ENCODE assay signal across 8 mouse cellular contexts in the genomic region with DNA sequence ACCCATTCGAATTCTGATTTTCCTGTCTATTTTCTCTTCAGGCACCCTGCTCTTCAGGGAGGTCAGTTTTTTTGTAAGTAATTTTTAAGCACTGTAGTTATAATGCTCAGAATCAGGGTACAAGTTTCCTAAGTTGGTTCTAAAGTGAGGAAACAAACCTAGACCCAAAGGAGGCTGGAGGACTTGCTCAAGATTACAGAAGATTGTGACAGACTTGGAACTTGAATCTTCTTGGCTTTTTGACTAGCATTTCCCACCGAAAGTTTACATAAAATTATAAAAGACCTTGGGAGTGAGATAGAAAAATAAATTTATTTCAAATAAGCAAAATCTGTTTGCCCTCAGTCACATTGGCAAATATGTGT. TPM values are rescaled to one million over a fixed set of nuclear protein-coding genes. Genes with fewer than 3 reads are reported as not detected.
DNase-seq lines count a peak whose midpoint lies in the region; ATAC-seq and TF ChIP-seq lines count a peak whose summit lies in the region.

No protein-coding gene starts in this region.

- 30% methylated on average over 2 of the region's 2 CpGs for WGBS in heart, embryonic 16.5 days
- WGBS in intestine, postnatal 0 days, result 26% methylated on average over 2 of the region's 2 CpGs
- WGBS in midbrain, embryonic 15.5 days, result 37% methylated on average over 2 of the region's 2 CpGs

- DNase-seq in heart, postnatal 36 days, result no peak
- DNase-seq in layer of hippocampus, postnatal 25 days (ENCODE audit: extremely low spot score in 1 of 2, low spot score in 1 of 2), result no peak
- no peak for DNase-seq in left cerebral cortex, adult 11 months (ENCODE audit: low spot score)
- no peak for DNase-seq in frontal cortex, postnatal 10 days (ENCODE audit: low spot score in 2 of 2)

- peaks cover 3% of the 10 kb centered on the region for H3K36me3 ChIP-seq in heart, embryonic 16.5 days (ENCODE audit: control insufficient read depth, insufficient read depth)
- no peaks in the 10 kb centered on the region for H3K36me3 ChIP-seq in intestine, postnatal 0 days (ENCODE audit: control insufficient read depth, insufficient read depth)
- no peaks in the 10 kb centered on the region for H3K36me3 ChIP-seq in midbrain, embryonic 15.5 days (replicated peaks)

- H3K4me3 ChIP-seq in heart, embryonic 16.5 days (ENCODE audit: low read length), result peak overlapping the region; percentile 90
- peak overlapping the region; percentile 56 for H3K4me3 ChIP-seq in cortical plate, adult 2 months (ENCODE audit: insufficient read depth, low read length)
- peak overlapping the region; percentile 88 for H3K4me3 ChIP-seq in intestine, postnatal 0 days (ENCODE audit: low read depth, low read length)
- H3K4me3 ChIP-seq in midbrain, embryonic 15.5 days, result peak overlapping the region; percentile 84

- TF ChIP-seq POLR2A in cortical plate, adult 2 months (IDR thresholded peaks at IDR 0.05; ENCODE audit: extremely low read depth, insufficient read depth, low read length), result no peak

- ATAC-seq in heart, embryonic 16.5 days (replicated peaks; ENCODE audit: extremely low read depth, insufficient read depth, low FRiP score), result no peak
- no peak for ATAC-seq in intestine, postnatal 0 days
- ATAC-seq in midbrain, embryonic 15.5 days (replicated peaks), result no peak

- intact Hi-C loops in heart, postnatal 36 days (cut with DNase I), result loop anchor here (2.0 kb wide), 1 partner anchor 115 kb away; a partner anchor contains a TSS

- TF ChIP-seq CTCF in cortical plate, adult 2 months (IDR thresholded peaks at IDR 0.05; ENCODE audit: extremely low read depth, insufficient read depth, low read length), result no peak
- TF ChIP-seq CTCF in intestine, postnatal 0 days (IDR thresholded peaks at IDR 0.05; ENCODE audit: low read depth), result no peak

- H3K4me2 ChIP-seq in heart, embryonic 16.5 days (ENCODE audit: low read depth, low read length), result peak overlapping the region; percentile 69
- peak overlapping the region; percentile 82 for H3K4me2 ChIP-seq in intestine, postnatal 0 days (replicated peaks; ENCODE audit: low read depth)
- H3K4me2 ChIP-seq in midbrain, embryonic 15.5 days, result peak overlapping the region; percentile 58

- no peak overlapping the region; the same call in 1 of the 2 replicates for H3K27ac ChIP-seq in heart, embryonic 16.5 days (ENCODE audit: low read length)
- no peak overlapping the region for H3K27ac ChIP-seq in cortical plate, adult 2 months (ENCODE audit: insufficient read depth, low read length)
- peak overlapping the region; percentile 80; the same call in 1 of the 2 replicates for H3K27ac ChIP-seq in intestine, postnatal 0 days (ENCODE audit: low read depth, low read length)
- H3K27ac ChIP-seq in midbrain, embryonic 15.5 days, result no peak overlapping the region; the same call in 1 of the 2 replicates

- H3K27me3 ChIP-seq in heart, embryonic 16.5 days (ENCODE audit: control insufficient read depth, insufficient read depth, low read length), result no peaks in the 10 kb centered on the region
- H3K27me3 ChIP-seq in intestine, postnatal 0 days (replicated peaks; ENCODE audit: control insufficient read depth, insufficient read depth, low read length), result no peaks in the 10 kb centered on the region
- H3K27me3 ChIP-seq in midbrain, embryonic 15.5 days (replicated peaks), result no peaks in the 10 kb centered on the region

- no peaks in the 10 kb centered on the region for H3K9me3 ChIP-seq in heart, embryonic 16.5 days (replicated peaks; ENCODE audit: control insufficient read depth, low read length)
- H3K9me3 ChIP-seq in intestine, postnatal 0 days (ENCODE audit: control insufficient read depth), result no peaks in the 10 kb centered on the region
- no peaks in the 10 kb centered on the region for H3K9me3 ChIP-seq in midbrain, embryonic 15.5 days

- H3K4me1 ChIP-seq in heart, embryonic 16.5 days (ENCODE audit: control insufficient read depth, insufficient read depth, low read length), result peaks cover 13% of the 10 kb centered on the region
- no peaks in the 10 kb centered on the region; the same call in none of the 2 replicates for H3K4me1 ChIP-seq in cortical plate, adult 2 months (ENCODE audit: control insufficient read depth, insufficient read depth, low read length)
- 0 out of 2 replicates have a peak, but pooled peaks cover 6% of the 10 kb centered on the region for H3K4me1 ChIP-seq in intestine, postnatal 0 days (replicated peaks; ENCODE audit: control insufficient read depth, insufficient read depth, low read length)
- peaks cover 25% of the 10 kb centered on the region for H3K4me1 ChIP-seq in midbrain, embryonic 15.5 days

- peak overlapping the region; percentile 89 for H3K9ac ChIP-seq in heart, embryonic 16.5 days (ENCODE audit: low read length)
- H3K9ac ChIP-seq in intestine, postnatal 0 days (ENCODE audit: low read depth, low read length), result peak overlapping the region; percentile 80
- H3K9ac ChIP-seq in midbrain, embryonic 15.5 days, result peak overlapping the region; percentile 75

RNA-seq across cellular contexts. Expression of a gene that starts 0.9 kb away (rescaled TPM):
- 26.6 and 30.2 TPM in 2 replicates for polyA plus RNA-seq in heart, embryonic 16.5 days (2015; fragmentation: Nextera tagmentation; extraction: Ambion mirVana)
- total RNA-seq in heart, postnatal 36 days (2021), result 10 to 100 TPM; 11.7 to 12.7 TPM
- polyA plus RNA-seq in cortical plate, adult 2 months (2012; rRNA removed), result 23.8 and 25.9 TPM in 2 replicates
- 41.4 and 44.3 TPM in 2 replicates for polyA plus RNA-seq in intestine, postnatal 0 days (2015; fragmentation: Nextera tagmentation; extraction: Ambion mirVana)
- polyA plus RNA-seq in midbrain, embryonic 15.5 days (2015; fragmentation: Nextera tagmentation; extraction: Ambion mirVana), result 29.9 and 31.2 TPM in 2 replicates
- 10 to 100 TPM; 37.9 to 39.4 TPM for total RNA-seq in layer of hippocampus, postnatal 25 days (2021)
